Mouse (Mus musculus) liver, embryonic 14.5 days (tissue): Measurements from ENCODE around the gene Prr12.

Experiments
- CTCF ChIP-seq: IDR thresholded peaks from 2 replicates; pipeline ENCODE4 v1.5.1; 2016; ENCODE audit warnings: antibody characterized with exemption, low read depth, control low read depth
- EP300 ChIP-seq: IDR thresholded peaks from 2 replicates; pipeline ENCODE4 v1.6.1; 2016; ENCODE audit warnings: antibody characterized with exemption, low read depth

- no peak for TF ChIP-seq CTCF
- TF ChIP-seq EP300, result no peak
Observed at GRCm38 (mm10) chr7:45026256-45026655, 26.4 kb downstream of the Prr12 start.
